Mouse (Mus musculus) CH12.LX (cell line): ENCODE data around the gene Syn3. TPM values are rescaled to one million over a fixed set of nuclear protein-coding genes. Genes with fewer than 3 reads are reported as not detected.

Source experiments
- DNase-seq: peaks from one replicate; pipeline ENCODE4 v3.0.0-alpha.2; 2013; ENCODE audit errors: extremely low read depth
- H3K27ac ChIP-seq: 2 replicates; pipeline ENCODE4 v1.5.1; 2012; ENCODE audit warnings: low read depth, mild to moderate bottlenecking, control low read depth, moderate library complexity; ENCODE audit not compliant: insufficient read depth
- H3K27me3 ChIP-seq: replicated peaks from 2 replicates; pipeline ENCODE3; 2012; ENCODE audit warnings: inconsistent platforms
- H3K36me3 ChIP-seq, 2 experiments: replicated peaks in 1 of 2; 2 replicates each; pipeline versions ENCODE3 to v1.6.1; 2012; ENCODE audit warnings: inconsistent platforms in 1 of 2, low read length in 1 of 2, mild to moderate bottlenecking in 1 of 2, mixed read lengths in 1 of 2, moderate library complexity in 1 of 2; ENCODE audit not compliant: control insufficient read depth in 1 of 2, insufficient read depth in 1 of 2
- H3K4me1 ChIP-seq, 2 experiments: 2 replicates each; pipeline ENCODE4 v1.6.1; 2012; ENCODE audit warnings: inconsistent platforms in 1 of 2, moderate library complexity in 1 of 2; ENCODE audit not compliant: insufficient read depth in 2 of 2, control insufficient read depth in 1 of 2
- H3K4me2 ChIP-seq: 2 replicates; pipeline ENCODE4 v1.6.1; 2012; ENCODE audit warnings: low read depth, mild to moderate bottlenecking, control low read depth; ENCODE audit not compliant: poor library complexity, insufficient read depth, severe bottlenecking
- H3K4me3 ChIP-seq, 3 experiments: fragments of 150-350 bp in 1 of 3; sonication (generic) in 1 of 3; replicated peaks in 1 of 3; 2 replicates each; pipeline versions ENCODE3 to v1.5.1; 2011 to 2012; ENCODE audit warnings: low read depth in 2 of 3, low read length in 2 of 3, mild to moderate bottlenecking in 2 of 3, moderate library complexity in 2 of 3, control low read depth in 1 of 3, improper control_type of control experiment in 1 of 3, inconsistent platforms in 1 of 3, mixed read lengths in 1 of 3; ENCODE audit not compliant: poor library complexity in 1 of 3
- H3K79me2 ChIP-seq: replicated peaks from 2 replicates; pipeline ENCODE4 v1.6.1; 2012; ENCODE audit warnings: mild to moderate bottlenecking, moderate library complexity; ENCODE audit not compliant: control insufficient read depth, poor library complexity, insufficient read depth, severe bottlenecking; ENCODE audit errors: extremely low read depth
- H3K9ac ChIP-seq: 2 replicates; pipeline ENCODE4 v1.6.1; 2012; ENCODE audit warnings: low read depth, mild to moderate bottlenecking, control low read depth, moderate library complexity; ENCODE audit not compliant: insufficient read depth
- H3K9me3 ChIP-seq: replicated peaks from 2 replicates; pipeline ENCODE3; 2012; ENCODE audit warnings: low read length, inconsistent platforms, mixed read lengths
- BHLHE40 ChIP-seq: IDR thresholded peaks from 2 replicates; pipeline ENCODE4 v1.6.1; 2011; ENCODE audit warnings: mild to moderate bottlenecking, low read depth, low read length, improper control_type of control experiment
- ELF1 ChIP-seq: IDR thresholded peaks from 2 replicates; pipeline ENCODE4 v1.6.1; 2014; ENCODE audit warnings: low read depth, mild to moderate bottlenecking, inconsistent platforms, low read length, improper control_type of control experiment
- EP300 ChIP-seq: IDR thresholded peaks from 2 replicates; pipeline ENCODE4 v1.6.1; 2011; ENCODE audit warnings: low read length, improper control_type of control experiment
- GABPA ChIP-seq: IDR thresholded peaks from 2 replicates; pipeline ENCODE4 v1.6.1; 2012; ENCODE audit warnings: low read depth, low read length, improper control_type of control experiment, inconsistent platforms; ENCODE audit not compliant: insufficient replicate concordance
- JUN ChIP-seq: IDR thresholded peaks from 2 replicates; pipeline ENCODE4 v1.6.1; 2011; ENCODE audit warnings: low read depth, mild to moderate bottlenecking, low read length, improper control_type of control experiment, moderate library complexity; ENCODE audit not compliant: insufficient read depth
- JUND ChIP-seq: conservative IDR thresholded peaks from 2 replicates; pipeline ENCODE4 v1.6.1; 2011; ENCODE audit warnings: low read depth, low read length, improper control_type of control experiment
- KAT2A ChIP-seq: IDR thresholded peaks from 2 replicates; pipeline ENCODE4 v1.6.1; 2012; ENCODE audit warnings: low read length, improper control_type of control experiment, inconsistent platforms; ENCODE audit not compliant: insufficient replicate concordance
- MAX ChIP-seq: IDR thresholded peaks from 2 replicates; pipeline ENCODE4 v1.6.1; 2011; ENCODE audit warnings: low read length, improper control_type of control experiment
- MEF2A ChIP-seq: IDR thresholded peaks from 2 replicates; pipeline ENCODE4 v1.6.1; 2014; ENCODE audit warnings: low read depth, mild to moderate bottlenecking, inconsistent platforms, low read length, improper control_type of control experiment, borderline replicate concordance
- NELFE ChIP-seq: IDR thresholded peaks from 2 replicates; pipeline ENCODE4 v1.6.1; 2011; ENCODE audit warnings: low read depth, low read length, improper control_type of control experiment
- POLR2AphosphoS2 ChIP-seq: IDR thresholded peaks from 2 replicates; pipeline ENCODE4 v1.6.1; 2011; ENCODE audit warnings: low read depth, low read length, improper control_type of control experiment
- RAD21 ChIP-seq: IDR thresholded peaks from 2 replicates; pipeline ENCODE4 v1.6.1; 2011; ENCODE audit warnings: low read depth, mild to moderate bottlenecking, low read length, improper control_type of control experiment, moderate library complexity
- SIN3A ChIP-seq: IDR thresholded peaks from 2 replicates; pipeline ENCODE4 v1.6.1; 2012; ENCODE audit warnings: low read length, improper control_type of control experiment, inconsistent platforms
- SMC3 ChIP-seq: IDR thresholded peaks from 2 replicates; pipeline ENCODE4 v1.6.1; 2011; ENCODE audit warnings: low read depth, low read length, improper control_type of control experiment
- USF1 ChIP-seq: IDR thresholded peaks from 2 replicates; pipeline ENCODE4 v1.6.1; 2014; ENCODE audit warnings: low read depth, mild to moderate bottlenecking, inconsistent platforms, low read length, improper control_type of control experiment
- USF2 ChIP-seq: conservative IDR thresholded peaks from 2 replicates; pipeline ENCODE4 v1.6.1; 2011; ENCODE audit warnings: low read depth, low read length, improper control_type of control experiment
- ZKSCAN1 ChIP-seq: IDR thresholded peaks from 2 replicates; pipeline ENCODE4 v1.6.1; 2012; ENCODE audit warnings: low read depth, inconsistent platforms, low read length, improper control_type of control experiment, borderline replicate concordance
- ZMIZ1 ChIP-seq: IDR thresholded peaks from 2 replicates; pipeline ENCODE4 v1.6.1; 2012; ENCODE audit warnings: low read depth, mild to moderate bottlenecking, inconsistent platforms, low read length, improper control_type of control experiment
- dilution Hi-C: fragments of 300-500 bp; cut with MboI; formaldehyde crosslinking; loops from 2 replicates; pipeline ENCODE4 v1.14.3; 2020; ENCODE audit warnings: low sequenced_read_pairs; ENCODE audit not compliant: extremely low pct_unique_long_range_greater_than_20kb, extremely low pct_ligation_motif_present
- in situ Hi-C: fragments of 300-500 bp; cut with MboI; formaldehyde crosslinking; loops from 3 replicates; pipeline ENCODE4 v1.14.3; 2019; ENCODE audit warnings: low sequenced_read_pairs, low pct_ligation_motif_present, low pct_unique_long_range_greater_than_20kb, mixed read lengths
- polyA plus RNA-seq: library from polyadenylated mRNA; unstranded; fragments of >175 nt; gene quantifications from 2 replicates; pipeline ENCODE4 v1.2.1, GENCODE M21; 2012; ENCODE audit warnings: low read depth; ENCODE audit not compliant: insufficient read length
- total RNA-seq, 2 experiments: library from RNA; depleted of rRNA; stranded (reverse); fragments of 300-350 nt in 1 of 2; fragments of >200 nt in 1 of 2; gene quantifications; 2 replicates each; pipeline ENCODE4 v1.2.3; 2012 to 2014

Gene Syn3
- total and polyA plus RNA-seq, 3 experiments, result 2.8 to 8.9 (median 5.6) TPM

DNA sequence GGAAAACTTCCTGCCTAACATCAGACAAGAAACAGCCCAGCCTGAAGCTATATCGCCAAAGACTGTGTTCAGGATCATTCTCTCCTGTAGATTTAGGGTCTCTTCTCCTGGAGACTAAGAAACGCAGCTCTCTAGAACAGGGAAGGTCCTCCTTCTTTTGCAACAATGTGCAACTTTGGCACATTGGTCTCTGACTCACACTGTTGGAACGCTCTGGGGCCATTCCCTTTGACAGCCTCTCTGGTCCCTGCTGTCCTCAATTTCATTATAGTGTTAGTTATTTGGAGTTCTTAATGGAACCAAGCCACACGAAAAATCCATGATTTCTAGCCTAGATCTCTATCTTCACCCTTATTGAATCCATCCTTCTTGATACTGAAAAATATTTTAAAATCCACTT lies 191.5 kb downstream of the Syn3 start:
- Histone ChIP-seq H3K4me1 (peaks cover 0 to 7% of the 10 kb centered on the region in 2 experiments; a peak in 2 of 4 replicates), H3K9ac (no peak overlapping the region), H3K27ac (no peak overlapping the region), H3K4me3 (no peak overlapping the region), H3K4me2 (no peak overlapping the region), H3K36me3 (peaks cover 0 to 15% of the 10 kb centered on the region in 2 experiments)
- in situ Hi-C loops (loop anchor here (5.0 kb wide), 1 partner anchor 145 kb away; no protein-coding TSS in a partner anchor), dilution Hi-C loops (no loop called here)
- DNase-seq, result no peak
- TF ChIP-seq ELF1, result no peak
- TF ChIP-seq JUN, result no peak
- no peak for TF ChIP-seq JUND
- no peak for TF ChIP-seq NELFE
- TF ChIP-seq KAT2A, result no peak
- TF ChIP-seq SMC3, result no peak
- TF ChIP-seq BHLHE40, result no peak
- no peak for TF ChIP-seq ZKSCAN1
- no peak for TF ChIP-seq USF1
- no peak for TF ChIP-seq POLR2AphosphoS2
- no peak for TF ChIP-seq MAX
- TF ChIP-seq USF2, result no peak
- TF ChIP-seq, all 38 proteins: peak for 0
- no peaks in the 10 kb centered on the region for H3K9me3 ChIP-seq
- H3K27me3 ChIP-seq, result no peaks in the 10 kb centered on the region
- no peaks in the 10 kb centered on the region for H3K79me2 ChIP-seq

DNA sequence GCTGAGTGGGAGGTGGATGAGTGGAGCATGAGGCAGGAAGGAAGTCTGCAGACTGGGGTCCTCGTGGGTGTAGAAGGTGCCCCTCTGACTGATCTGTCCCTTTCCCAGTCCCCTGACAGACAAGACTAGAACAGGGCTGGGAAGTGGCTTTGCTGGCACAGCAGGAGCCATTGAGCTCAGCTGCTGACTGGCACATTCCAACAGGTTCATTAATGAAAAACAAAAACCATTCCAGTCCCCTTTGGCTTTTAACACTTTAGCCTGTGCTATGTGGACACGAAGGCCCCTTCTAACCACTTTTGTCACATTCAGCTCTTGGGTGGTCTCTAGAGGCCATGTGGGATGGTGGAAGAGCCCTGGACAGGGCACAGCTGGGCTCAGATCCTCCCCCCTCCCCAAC lies 194.1 kb downstream of the Syn3 start:
- H3K4me1 ChIP-seq, result peaks cover 0 to 7% of the 10 kb centered on the region in 2 experiments; a peak in 2 of 4 replicates
- H3K27ac ChIP-seq, result no peak overlapping the region
- no peak for DNase-seq
- H3K4me3 ChIP-seq, result no peak overlapping the region
- dilution Hi-C loops, result no loop called here
- no peak overlapping the region for H3K9ac ChIP-seq
- no peak for TF ChIP-seq MEF2A
- no peak for TF ChIP-seq POLR2AphosphoS2
- no peak for TF ChIP-seq GABPA
- no peak for TF ChIP-seq SIN3A
- TF ChIP-seq ZMIZ1, result no peak
- TF ChIP-seq JUN, result no peak
- TF ChIP-seq JUND, result no peak
- TF ChIP-seq USF2, result no peak
- TF ChIP-seq EP300, result no peak
- TF ChIP-seq RAD21, result no peak
- no peak overlapping the region for H3K4me2 ChIP-seq
- H3K79me2 ChIP-seq, result no peaks in the 10 kb centered on the region
- peaks cover 0 to 16% of the 10 kb centered on the region in 2 experiments for H3K36me3 ChIP-seq
- no peaks in the 10 kb centered on the region for H3K27me3 ChIP-seq
- no peaks in the 10 kb centered on the region for H3K9me3 ChIP-seq
- in situ Hi-C loops, result no loop called here
